Mouse (Mus musculus): ENCODE results near the gene Chn2. TPM values are rescaled to one million over a fixed set of nuclear protein-coding genes. Genes with fewer than 3 reads are reported as not detected.
A peak's percentile ranks its signal among the peaks of the same experiment; 100 is the strongest.

The Chn2 gene
- polyA plus RNA-seq, 1 experiment from 2014 or later, result 31.9 TPM

DNA sequence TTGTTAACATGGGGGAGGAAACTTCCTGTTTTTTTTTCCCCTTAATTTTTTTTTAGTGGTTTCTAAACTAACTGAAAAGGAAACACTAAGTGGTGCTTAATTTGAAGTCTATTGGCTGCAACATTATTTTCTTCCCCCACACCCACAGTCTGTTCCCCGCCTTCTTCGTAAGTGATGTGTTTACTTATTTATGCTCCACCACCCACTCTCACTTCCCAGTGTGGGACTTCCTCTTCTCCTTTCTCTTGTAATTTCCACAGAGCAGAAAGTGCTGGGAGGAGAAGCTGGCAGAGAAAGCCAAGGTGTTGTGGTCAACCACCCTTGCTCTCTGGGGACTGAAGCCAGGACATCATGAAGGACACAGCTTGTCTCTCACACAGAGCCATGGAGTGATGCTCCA is 43.2 kb downstream of the Chn2 start:
- Histone ChIP-seq H3K9ac (no peak overlapping the region), H3K4me1 (no peaks in the 10 kb centered on the region), H3K36me3 (ENCODE audit: poor library complexity, severe bottlenecking) (no peaks in the 10 kb centered on the region), H3K4me2 (no peak overlapping the region), H3K27me3 (no peaks in the 10 kb centered on the region), H3K27ac (no peak overlapping the region), H3K4me3 (no peak overlapping the region), H3K9me3 (replicated peaks) (no peaks in the 10 kb centered on the region)
- no peak for ATAC-seq
- 73% methylated on average over 2 of the region's 2 CpGs for WGBS

DNA sequence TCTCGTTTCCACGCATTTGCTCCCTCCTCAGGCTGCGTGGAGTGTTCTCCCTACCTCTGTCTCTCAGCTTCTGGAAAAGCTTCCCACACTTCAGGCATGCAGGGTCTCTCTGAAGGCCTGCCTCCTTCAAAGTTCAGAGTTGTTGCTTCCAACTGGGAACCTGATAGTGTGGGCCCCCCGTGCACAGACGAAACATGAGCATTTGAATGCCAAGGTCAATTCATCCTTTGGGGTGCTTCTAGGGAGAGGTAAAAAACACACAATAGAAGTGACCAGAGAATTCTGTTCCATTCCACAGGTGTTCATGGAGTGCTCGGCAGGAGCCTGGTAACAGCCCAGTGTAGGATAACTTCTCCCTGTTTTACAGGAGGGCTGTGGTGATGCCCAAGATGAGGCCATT is 44.7 kb downstream of the Chn2 start:
- Histone ChIP-seq H3K27me3 (no peaks in the 10 kb centered on the region), H3K27ac (no peak overlapping the region), H3K4me3 (no peak overlapping the region), H3K4me2 (no peak overlapping the region), H3K9ac (no peak overlapping the region), H3K4me1 (no peaks in the 10 kb centered on the region), H3K36me3 (ENCODE audit: poor library complexity, severe bottlenecking) (no peaks in the 10 kb centered on the region), H3K9me3 (replicated peaks) (no peaks in the 10 kb centered on the region)
- 86% methylated on average over 6 of the region's 6 CpGs for WGBS
- ATAC-seq, result no peak

GRCm38 (mm10) chr6:54085009-54085408 is 45.7 kb downstream of the Chn2 start:
- no peak overlapping the region for H3K4me3 ChIP-seq
- no peaks in the 10 kb centered on the region for H3K4me1 ChIP-seq
- no peak for ATAC-seq
- no peaks in the 10 kb centered on the region for H3K36me3 ChIP-seq (ENCODE audit: poor library complexity, severe bottlenecking)
- no peaks in the 10 kb centered on the region for H3K9me3 ChIP-seq (replicated peaks)
- H3K27me3 ChIP-seq, result no peaks in the 10 kb centered on the region
- 89% methylated on average over 9 of the region's 9 CpGs for WGBS
- no peak overlapping the region for H3K27ac ChIP-seq
- no peak overlapping the region for H3K4me2 ChIP-seq
- no peak overlapping the region for H3K9ac ChIP-seq

- 89% methylated on average over 4 of the region's 4 CpGs for WGBS
- Histone ChIP-seq H3K9ac (no peak overlapping the region), H3K4me1 (no peaks in the 10 kb centered on the region), H3K4me2 (no peak overlapping the region), H3K4me3 (no peak overlapping the region), H3K27me3 (no peaks in the 10 kb centered on the region), H3K36me3 (ENCODE audit: poor library complexity, severe bottlenecking) (no peaks in the 10 kb centered on the region), H3K27ac (no peak overlapping the region), H3K9me3 (replicated peaks) (no peaks in the 10 kb centered on the region)
- ATAC-seq, result no peak
Observed at GRCm38 (mm10) chr6:54088168-54088567, 48.8 kb downstream of the Chn2 start.

- WGBS, result 69% methylated on average over 3 of the region's 3 CpGs
- Histone ChIP-seq H3K4me1 (peaks cover 3% of the 10 kb centered on the region), H3K27ac (no peak overlapping the region), H3K4me2 (no peak overlapping the region), H3K9ac (no peak overlapping the region), H3K9me3 (replicated peaks) (no peaks in the 10 kb centered on the region), H3K4me3 (no peak overlapping the region), H3K27me3 (no peaks in the 10 kb centered on the region), H3K36me3 (ENCODE audit: poor library complexity, severe bottlenecking) (no peaks in the 10 kb centered on the region)
- ATAC-seq, result no peak
Observed at GRCm38 (mm10) chr6:54090822-54091221, 51.5 kb downstream of the Chn2 start.

DNA sequence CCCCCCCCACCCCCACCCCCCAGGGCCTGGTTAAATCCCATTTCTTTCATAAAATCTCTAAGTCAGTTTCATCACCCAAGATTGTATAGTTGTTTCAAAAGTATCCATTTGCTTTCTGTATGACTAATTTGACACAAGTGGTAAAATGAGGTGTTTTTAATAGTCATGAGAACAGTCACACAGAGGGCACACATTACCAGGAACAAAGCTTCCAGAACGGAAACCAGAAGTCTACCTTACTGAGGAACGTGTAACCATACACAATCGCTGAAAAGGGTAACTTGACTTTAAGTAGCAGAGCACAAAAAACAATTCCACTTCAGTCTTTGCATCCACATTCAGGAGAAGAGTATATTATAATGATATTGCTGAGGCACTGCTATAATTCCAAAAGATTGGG is 53.6 kb downstream of the Chn2 start:
- Histone ChIP-seq H3K4me3 (no peak overlapping the region), H3K4me2 (no peak overlapping the region), H3K27ac (no peak overlapping the region), H3K27me3 (no peaks in the 10 kb centered on the region), H3K4me1 (peaks cover 22% of the 10 kb centered on the region), H3K36me3 (ENCODE audit: poor library complexity, severe bottlenecking) (no peaks in the 10 kb centered on the region), H3K9ac (no peak overlapping the region), H3K9me3 (replicated peaks) (no peaks in the 10 kb centered on the region)
- 89% methylated on average over 3 of the region's 3 CpGs for WGBS
- ATAC-seq, result no peak

GRCm38 (mm10) chr6:54096147-54096761 is 56.9 kb downstream of the Chn2 start:
- ATAC-seq, result no peak

GRCm38 (mm10) chr6:54096836-54097235 is 57.5 kb downstream of the Chn2 start:
- no peaks in the 10 kb centered on the region for H3K9me3 ChIP-seq (replicated peaks)
- H3K27ac ChIP-seq, result peak overlapping the region; percentile 1; the same call in 1 of the 2 replicates
- H3K36me3 ChIP-seq (ENCODE audit: poor library complexity, severe bottlenecking), result no peaks in the 10 kb centered on the region
- peaks cover 31% of the 10 kb centered on the region for H3K4me1 ChIP-seq
- no peak overlapping the region for H3K9ac ChIP-seq
- ATAC-seq, result no peak
- no peak overlapping the region for H3K4me3 ChIP-seq
- 4% methylated on average over 7 of the region's 7 CpGs for WGBS
- H3K27me3 ChIP-seq, result no peaks in the 10 kb centered on the region
- H3K4me2 ChIP-seq, result peak overlapping the region; percentile 20; the same call in 1 of the 2 replicates

More at GRCm38 (mm10) chr6:54096147-54096761, 56.9 kb downstream of the Chn2 start:
- Histone ChIP-seq H3K4me3 (no peak overlapping the region), H3K4me1 (peaks cover 31% of the 10 kb centered on the region), H3K4me2 (no peak overlapping the region), H3K9me3 (replicated peaks) (no peaks in the 10 kb centered on the region), H3K27ac (0 out of 2 replicates have a peak overlapping the region, but pooled peaks have one; percentile 1), H3K27me3 (no peaks in the 10 kb centered on the region), H3K9ac (no peak overlapping the region), H3K36me3 (ENCODE audit: poor library complexity, severe bottlenecking) (no peaks in the 10 kb centered on the region)
- 15% methylated on average over 6 of the region's 6 CpGs for WGBS

DNA sequence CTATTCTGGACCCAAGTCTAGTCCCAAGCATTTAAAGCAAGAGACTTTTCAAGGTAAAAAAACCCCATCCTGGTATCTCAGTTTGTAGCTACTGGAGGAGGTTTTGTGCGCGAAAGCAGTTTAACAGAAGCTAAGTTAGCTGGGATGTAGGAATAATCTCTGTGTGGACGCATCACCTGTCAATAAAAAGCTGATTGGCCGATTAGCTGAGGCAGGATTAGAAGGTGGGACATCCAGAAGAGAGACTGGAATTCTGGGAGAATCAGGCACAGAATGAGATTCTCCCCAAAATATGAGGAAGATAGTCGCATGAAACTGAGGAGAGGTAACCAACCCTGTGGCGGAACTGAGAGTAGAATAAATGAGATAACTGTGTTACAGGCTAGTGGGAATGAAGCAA is 59.0 kb downstream of the Chn2 start:
- H3K27ac ChIP-seq, result no peak overlapping the region
- no peaks in the 10 kb centered on the region for H3K27me3 ChIP-seq
- no peak overlapping the region for H3K4me3 ChIP-seq
- ATAC-seq, result no peak
- 94% methylated on average over 6 of the region's 6 CpGs for WGBS
- H3K9me3 ChIP-seq (replicated peaks), result no peaks in the 10 kb centered on the region
- no peaks in the 10 kb centered on the region for H3K36me3 ChIP-seq (ENCODE audit: poor library complexity, severe bottlenecking)
- peaks cover 31% of the 10 kb centered on the region for H3K4me1 ChIP-seq
- H3K9ac ChIP-seq, result no peak overlapping the region
- H3K4me2 ChIP-seq, result no peak overlapping the region

DNA sequence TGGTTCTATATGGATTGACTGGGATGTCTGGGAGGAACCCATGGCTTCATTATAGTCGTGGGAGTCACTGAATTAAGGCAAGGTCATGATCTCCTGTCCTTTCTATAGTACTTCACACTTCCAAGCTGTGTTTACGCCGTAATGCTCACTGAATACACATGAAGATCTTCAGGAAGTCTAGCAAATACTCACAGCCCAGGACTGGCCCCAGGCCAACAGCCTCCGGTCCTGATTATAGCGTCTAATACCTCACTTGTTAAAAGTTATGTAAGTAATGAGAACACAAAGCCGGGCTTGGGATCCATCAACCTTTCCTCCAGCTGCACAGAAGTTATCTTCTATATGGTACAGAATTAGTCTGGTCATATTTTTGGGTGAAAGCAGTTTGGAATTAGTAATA is 60.3 kb downstream of the Chn2 start:
- no peak for ATAC-seq
- Histone ChIP-seq H3K9ac (no peak overlapping the region), H3K27me3 (no peaks in the 10 kb centered on the region), H3K4me3 (no peak overlapping the region), H3K27ac (no peak overlapping the region), H3K36me3 (ENCODE audit: poor library complexity, severe bottlenecking) (no peaks in the 10 kb centered on the region), H3K9me3 (replicated peaks) (no peaks in the 10 kb centered on the region), H3K4me1 (peaks cover 31% of the 10 kb centered on the region), H3K4me2 (no peak overlapping the region)
- 50% methylated on average over 6 of the region's 6 CpGs for WGBS

DNA sequence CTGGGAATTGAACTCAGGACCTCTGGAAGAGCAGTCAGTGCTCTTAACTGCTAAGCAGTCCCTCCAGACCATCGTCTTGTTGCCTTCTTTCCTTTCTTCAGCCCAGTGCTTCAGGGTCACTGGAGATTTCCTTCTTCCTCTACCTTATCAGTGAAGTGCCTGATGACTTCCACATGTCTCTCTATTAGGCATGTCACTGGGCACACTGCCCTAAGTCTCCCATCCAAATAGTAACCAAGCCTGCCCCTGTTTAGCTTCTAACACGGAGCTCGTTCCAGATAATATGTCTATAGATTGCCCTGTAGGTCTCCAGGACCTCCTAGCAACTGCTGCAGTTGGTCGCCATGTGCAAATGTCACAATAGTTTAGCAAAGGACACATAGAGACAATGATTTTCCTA is 62.9 kb downstream of the Chn2 start:
- Histone ChIP-seq H3K4me3 (no peak overlapping the region), H3K9me3 (replicated peaks) (no peaks in the 10 kb centered on the region), H3K4me2 (no peak overlapping the region), H3K27me3 (no peaks in the 10 kb centered on the region), H3K27ac (no peak overlapping the region), H3K36me3 (ENCODE audit: poor library complexity, severe bottlenecking) (no peaks in the 10 kb centered on the region), H3K4me1 (peaks cover 30% of the 10 kb centered on the region), H3K9ac (no peak overlapping the region)
- no peak for ATAC-seq
- 86% methylated on average over 4 of the region's 4 CpGs for WGBS

- Histone ChIP-seq H3K36me3 (ENCODE audit: poor library complexity, severe bottlenecking) (no peaks in the 10 kb centered on the region), H3K27me3 (no peaks in the 10 kb centered on the region), H3K27ac (no peak overlapping the region), H3K9me3 (replicated peaks) (no peaks in the 10 kb centered on the region), H3K9ac (no peak overlapping the region), H3K4me1 (peaks cover 25% of the 10 kb centered on the region), H3K4me3 (no peak overlapping the region), H3K4me2 (no peak overlapping the region)
- WGBS, result 85% methylated on average over 9 of the region's 9 CpGs
- no peak for ATAC-seq
Observed at GRCm38 (mm10) chr6:54103276-54103975, 64.1 kb downstream of the Chn2 start.

All from forebrain, embryonic 13.5 days (tissue).